Mouse (Mus musculus) retina, postnatal 1 day (tissue): ENCODE results near the gene E2f1.

Experiments
- DNase-seq: peaks from one replicate; pipeline ENCODE4 v3.0.0-alpha.2; 2012

Gene E2f1

DNA sequence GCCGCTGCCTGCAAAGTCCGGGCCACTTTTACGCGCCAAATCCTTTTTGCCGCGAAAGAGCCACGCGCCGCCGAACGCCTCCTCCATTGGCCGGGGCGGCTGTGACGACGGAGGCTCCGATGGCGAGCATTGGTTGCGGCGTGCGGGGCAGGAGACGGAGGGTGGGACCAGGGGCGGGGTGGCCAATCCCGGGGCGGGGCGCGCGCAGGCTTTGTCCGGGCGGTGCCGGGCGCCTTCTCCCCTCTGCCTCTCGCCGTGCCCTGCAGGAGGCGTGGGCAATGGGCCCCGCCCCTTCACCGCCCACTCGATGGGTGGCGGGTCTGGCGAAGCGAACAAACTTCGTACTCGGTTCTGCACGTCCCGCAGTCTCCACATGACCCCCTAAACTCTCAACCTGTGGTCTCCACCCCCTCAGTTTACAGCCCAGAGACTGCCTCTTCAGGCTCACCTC is at the start of gene E2f1:
Gene E2f1 (minus strand): TSS at position 57 of the 451 bp plus-strand sequence.
- peak; percentile 98 for DNase-seq

DNA sequence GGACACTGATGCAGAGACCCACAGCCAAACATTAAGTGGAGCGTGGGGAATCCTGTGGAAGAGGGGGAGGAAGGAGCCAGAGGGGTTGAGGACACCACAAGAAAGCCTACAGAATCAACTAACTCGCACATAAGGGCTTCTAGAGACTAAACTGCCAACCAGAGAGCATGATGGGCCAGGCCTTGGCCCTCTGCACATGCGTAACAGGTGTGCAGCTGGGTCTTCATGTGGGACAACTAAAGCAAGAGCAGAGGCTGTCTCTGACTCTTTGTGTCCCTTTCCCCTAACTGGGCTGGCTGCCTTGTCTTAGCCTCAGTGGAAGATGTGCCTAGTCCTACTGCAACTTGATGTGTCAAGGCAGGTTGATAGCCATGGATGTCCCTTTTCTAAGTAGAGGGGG is 47.4 kb upstream of the E2f1 start:
- DNase-seq: no peak

DNA sequence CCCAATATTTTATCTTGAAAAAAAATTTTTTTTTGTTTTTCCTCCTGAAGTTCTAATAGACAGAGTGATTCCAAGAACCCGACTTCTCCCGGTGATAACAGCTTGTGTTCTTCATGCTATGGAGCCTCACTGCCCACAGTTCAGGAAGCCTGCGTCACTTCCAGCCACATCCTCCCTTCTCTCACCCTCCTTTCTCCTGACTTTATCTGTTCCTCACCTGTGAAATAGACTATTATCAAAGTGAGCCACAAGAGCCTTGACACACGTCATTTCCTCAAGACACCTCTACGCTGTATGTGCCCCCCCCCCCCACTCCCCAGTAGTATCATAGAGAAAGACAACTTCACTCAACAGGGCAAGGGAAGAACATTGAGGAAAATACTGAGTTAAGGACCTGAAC is 46.0 kb upstream of the E2f1 start:
- DNase-seq: no peak

DNA sequence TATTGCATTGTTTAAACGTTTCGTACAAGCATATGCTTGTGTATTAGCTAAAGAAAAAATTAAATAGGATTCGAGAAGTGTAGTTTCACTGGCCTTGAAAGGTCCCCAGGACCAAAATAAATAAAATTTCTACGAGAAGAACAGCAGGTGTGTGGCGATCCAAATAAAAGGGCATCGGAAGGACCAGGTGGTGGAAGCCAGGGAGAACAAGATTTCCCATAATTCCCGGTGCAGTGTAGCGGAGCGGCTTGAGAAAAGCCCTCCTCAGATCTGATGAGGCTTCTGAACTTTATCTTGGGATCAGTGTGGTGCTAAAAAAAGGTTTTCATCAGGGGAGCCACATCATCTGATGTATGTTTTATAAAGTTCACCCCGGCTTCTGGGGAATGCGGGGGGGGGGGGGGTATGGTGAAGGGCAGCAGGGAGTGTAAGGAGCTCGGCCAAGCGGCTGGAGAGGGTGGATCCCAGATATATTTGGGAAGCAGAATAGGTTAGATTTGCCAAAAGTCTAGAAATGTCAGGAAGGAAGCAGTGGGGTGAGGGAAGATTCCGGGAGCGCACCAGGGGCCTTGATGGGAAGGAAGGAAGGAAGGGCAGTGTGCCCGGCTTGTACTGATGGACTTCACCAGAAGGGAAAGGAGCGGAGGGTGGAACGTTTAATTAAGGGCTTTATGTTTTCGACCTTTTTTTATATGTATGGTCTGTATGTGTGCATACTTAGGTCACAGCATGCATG is 45.3 kb upstream of the E2f1 start:
- DNase-seq: peak; percentile 31

DNA sequence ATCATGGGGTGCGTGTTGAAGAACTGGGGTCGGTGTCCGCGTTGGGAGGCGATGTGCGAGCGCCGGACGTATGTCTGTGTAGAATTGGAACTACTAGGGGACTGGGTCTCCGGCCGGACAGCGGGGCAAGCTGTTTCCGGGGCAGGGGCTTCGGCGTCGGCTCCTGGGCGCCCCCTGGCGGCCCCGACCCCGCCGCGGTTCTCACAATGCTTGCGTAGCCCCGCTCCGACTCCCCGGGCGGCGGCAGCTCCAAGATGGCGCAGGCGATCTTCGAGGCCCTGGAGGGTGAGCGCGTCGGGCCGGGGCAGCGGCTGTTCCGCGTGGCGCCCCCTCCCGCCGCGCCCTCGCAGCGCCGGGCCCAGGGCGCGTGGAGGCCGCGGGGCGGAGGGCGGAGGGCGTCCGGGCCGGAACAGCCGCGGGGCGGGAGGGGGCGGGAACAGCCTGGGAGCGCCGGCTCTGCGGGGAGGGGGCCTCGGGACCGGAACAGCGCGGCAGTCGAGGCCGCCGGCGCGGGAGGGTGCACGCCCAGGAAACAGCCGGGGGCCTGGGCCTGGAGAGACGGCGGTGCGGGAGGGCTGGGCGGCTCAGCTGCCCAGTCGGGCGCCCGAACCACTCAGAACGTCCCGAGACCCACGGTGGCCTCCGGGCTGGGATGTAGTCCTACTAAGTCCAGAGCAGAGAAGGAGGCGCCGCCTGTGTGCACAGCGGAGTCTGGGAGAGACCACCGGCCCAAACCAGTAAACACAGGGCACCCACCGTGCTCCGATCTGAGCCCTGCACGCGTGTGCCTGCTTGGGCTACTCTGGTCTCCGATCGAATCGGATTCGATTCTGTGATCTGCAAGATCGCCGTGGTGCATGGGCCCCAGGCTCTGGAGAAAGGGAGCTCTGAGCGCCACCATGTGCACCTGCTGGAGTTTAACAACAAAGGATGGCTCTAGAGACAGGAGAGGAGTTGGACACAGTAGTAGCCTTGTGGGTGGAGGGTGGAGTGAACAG is 43.7 kb upstream of the E2f1 start, which contains the start of the genes Zfp341 and 4930519P11Rik:
Gene Zfp341 (plus strand): TSS at position 180 of the 998 bp plus-strand sequence.
Gene 4930519P11Rik (minus strand): TSS at position 320 of the 998 bp plus-strand sequence.
- DNase-seq: peak; percentile 97

DNA sequence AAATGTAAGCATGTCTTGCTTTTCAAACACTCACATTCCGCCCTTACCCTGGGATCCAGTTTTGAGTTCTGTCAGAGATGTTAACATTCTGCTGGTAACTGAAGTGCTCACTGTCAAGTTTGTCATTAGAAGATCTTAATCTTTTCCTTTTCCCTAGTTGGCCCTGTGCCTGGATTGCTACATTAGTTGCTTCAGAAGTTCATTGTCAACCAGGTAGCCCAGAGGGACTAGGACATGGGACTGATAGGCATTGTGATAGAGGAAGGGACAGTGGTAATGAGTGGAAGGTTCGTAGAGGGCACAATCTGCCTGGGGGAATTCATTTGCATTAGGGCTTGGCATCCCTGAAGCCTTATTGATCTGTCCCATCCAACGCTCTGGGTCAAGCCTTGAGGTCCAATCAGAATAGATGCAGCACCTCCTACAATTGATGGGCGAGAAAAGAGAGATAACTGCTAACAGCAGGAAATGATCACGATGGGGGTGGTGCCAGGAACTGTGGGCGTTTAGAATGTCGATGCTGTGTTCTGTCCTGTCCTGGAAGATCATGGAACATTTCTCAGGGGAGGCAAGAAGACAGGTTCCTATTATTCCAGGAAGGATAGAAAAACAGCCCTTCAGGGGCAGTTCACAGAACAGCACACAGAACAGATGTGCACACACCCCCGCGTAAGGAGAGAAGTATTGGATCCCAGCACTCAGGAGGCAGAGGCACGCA is 39.5 kb upstream of the E2f1 start:
- no peak for DNase-seq

DNA sequence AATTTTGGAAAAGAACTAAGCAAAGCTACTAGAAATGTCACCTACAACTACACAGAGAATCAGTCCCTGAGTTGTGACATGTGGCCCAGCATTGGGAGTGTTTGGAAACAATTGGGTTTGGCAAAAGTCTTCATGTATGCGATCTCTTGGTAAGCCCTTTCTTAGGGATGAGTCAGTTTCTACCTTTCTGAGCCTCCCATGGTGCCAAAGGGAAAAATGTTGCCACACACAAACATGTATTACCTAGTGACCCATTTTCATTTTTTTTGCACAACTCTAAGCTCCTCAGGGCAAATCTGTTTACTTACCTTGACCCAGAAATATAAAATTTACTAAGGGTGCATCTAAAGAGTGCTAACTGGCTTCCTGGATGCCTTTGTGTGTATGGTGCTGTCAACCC is 37.3 kb upstream of the E2f1 start:
- no peak for DNase-seq

DNA sequence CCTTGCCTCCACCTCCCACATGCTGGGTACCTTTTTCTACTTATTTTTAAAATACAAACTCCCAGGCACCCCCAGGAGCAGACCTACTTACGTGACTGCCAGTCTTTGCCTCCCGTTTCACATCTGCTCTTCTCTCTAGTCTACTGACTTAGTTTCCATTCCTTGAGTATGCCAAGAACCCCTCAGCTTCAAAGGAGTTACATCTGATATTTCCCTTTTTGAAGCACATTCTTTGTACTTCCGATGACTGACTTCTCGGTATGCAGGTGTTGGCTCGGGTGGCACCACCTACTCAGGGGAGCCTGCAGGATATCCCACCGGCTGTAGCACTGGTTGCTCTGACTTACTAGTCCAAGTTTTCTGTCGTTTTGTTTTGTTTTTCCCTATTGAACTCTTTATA is 34.5 kb upstream of the E2f1 start:
- no peak for DNase-seq

DNA sequence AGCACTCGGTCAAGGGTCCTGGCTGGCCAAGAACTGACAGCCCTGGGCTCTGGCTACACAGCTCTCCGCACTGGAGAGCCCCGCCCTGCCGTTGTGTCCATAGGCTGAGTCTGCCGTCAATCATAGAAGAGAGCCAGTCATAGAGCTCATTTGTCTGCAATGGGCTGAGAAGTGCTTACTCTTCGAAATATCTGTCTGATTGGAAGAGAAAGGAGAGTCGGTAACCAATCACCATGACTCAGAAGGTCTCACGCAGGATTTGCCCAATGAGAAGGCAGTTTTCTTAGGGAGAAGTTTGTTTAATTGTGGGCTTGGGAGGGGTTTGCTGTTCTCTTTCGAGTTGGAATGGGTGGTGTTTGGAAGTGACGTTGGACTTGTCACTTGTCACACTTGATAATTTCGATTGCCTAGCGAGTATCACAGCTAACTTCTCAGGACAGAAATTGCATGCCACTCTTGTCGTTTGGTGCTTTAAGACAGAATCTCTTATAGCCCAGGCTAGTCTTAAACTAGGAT is 34.0 kb upstream of the E2f1 start, which contains the start of gene Pxmp4:
Gene Pxmp4 (minus strand): TSS at position 71 of the 516 bp plus-strand sequence.
- peak; percentile 99 for DNase-seq

DNA sequence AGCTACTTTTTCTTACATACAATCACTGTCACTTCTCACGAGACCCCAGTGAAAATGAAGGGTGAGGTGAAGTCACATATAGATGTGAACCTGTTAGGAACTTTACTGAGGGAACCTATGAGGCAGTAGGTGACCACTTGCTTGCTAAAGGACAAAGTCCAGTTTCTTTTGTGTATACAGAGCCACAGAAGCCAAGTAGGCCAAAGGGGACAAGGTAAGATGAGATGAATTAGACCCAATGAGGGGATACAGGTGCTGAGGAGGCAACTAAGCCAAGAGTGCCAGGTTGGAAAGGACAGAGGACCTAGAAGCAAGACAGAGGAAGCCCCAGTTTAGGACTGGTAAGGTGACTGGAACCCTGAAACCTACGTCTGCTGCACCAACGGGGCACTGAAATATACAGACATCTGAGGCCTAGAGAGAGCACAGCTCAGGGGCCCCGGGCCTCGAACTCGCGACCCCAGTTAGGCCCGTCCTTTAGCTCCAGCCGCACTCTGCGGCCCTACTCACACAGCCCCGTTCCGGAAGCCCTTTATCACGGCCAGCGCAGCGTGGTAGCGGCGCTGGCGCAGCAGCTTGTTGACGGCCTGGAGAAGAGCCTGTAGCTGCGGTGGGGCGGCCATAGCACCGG is 33.4 kb upstream of the E2f1 start:
- no peak for DNase-seq

DNA sequence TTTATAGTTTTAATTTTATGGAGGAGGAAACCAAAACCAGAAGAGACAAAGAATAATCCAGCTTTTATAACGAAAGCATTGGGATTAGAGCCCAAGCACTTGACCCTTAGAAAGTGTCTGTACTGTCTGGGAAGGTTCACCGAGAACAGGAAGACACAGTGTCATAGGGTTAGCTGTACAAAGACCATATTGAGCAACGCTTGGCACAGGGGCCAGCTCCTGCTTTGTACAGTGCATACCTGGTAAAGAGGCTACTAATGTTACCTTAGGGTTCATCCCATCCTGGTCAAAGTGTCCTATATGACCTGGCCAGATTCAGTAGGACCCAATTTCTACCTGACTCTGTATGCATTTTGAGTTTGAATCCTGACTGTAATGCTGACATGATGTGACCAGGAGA is 31.6 kb upstream of the E2f1 start:
- DNase-seq: no peak

DNA sequence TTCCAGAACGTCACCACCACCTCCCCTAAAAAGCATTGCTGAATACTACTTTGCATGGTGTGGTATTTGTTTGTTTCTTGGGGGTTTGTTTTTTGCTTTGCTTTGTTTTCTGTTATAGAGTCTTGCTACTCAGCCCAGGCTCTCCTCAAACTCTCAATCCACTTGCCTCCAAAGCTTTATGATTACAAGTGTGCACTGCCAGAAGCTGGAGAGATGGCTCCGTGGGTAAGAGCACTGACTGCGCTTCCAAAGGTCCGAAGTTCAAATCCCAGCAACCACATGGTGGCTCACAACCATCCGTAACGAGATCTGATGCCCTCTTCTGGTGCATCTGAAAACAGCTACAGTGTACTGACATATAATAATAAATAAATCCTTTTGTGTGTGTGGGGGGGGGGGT is 30.9 kb upstream of the E2f1 start:
- no peak for DNase-seq

DNA sequence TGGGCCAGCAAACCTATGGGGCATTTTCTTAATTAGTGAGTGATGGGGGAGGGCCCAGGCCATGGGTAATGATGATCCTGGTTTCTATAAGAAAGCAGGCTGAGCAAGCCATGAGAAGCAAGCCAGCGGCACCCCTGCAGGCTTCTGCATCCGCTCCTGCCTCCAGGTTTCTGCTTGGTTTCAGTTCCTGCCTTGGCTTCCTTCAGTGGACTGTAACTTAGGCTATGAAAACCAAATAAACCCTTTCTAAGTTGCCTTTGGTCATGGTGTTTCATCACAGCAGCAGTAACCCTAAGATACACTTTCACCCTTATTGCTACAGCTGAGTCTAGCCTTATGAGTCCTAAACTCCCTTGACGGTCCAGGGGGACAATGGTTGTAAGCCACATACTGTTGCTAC is 27.7 kb upstream of the E2f1 start:
- DNase-seq: no peak

DNA sequence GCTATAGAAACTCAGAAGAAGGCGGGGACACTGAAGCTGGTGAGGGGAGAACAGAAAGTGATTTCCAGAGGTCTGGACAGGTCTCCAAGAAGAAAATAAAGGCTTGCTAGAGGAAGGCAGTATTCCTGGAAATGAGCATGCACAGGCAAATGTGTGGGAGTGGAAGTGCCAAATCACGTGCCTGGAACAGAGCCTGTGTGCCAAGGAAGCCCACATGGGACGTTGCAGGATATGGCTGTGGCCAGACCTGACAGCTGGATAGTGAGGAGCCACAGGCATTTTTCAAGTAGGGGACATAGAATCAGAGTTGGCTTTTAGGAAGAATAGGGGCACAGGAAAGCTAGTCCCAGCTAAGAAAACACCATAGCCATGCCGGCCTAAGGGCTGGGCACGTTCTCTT is 26.1 kb upstream of the E2f1 start:
- no peak for DNase-seq

DNA sequence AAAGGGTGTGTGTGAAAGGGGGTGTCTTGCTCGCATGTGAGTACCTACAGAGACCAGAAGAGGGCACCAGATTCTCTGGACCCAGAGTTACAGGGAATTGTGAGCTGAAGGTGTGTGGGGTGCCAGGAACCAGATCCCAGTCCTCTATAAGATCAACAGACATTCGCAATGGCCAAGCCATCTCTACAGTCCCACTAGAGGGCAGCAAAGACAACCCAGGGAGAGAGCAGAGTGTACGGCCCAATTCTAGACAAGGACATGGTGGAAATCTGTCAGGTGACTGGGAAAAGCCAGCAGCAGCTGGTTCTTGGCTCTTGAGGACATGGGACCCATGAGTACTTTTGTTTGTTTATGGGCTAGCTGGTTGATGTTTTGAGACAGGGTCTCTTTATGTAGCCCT is 23.3 kb upstream of the E2f1 start:
- DNase-seq: peak; percentile 66

DNA sequence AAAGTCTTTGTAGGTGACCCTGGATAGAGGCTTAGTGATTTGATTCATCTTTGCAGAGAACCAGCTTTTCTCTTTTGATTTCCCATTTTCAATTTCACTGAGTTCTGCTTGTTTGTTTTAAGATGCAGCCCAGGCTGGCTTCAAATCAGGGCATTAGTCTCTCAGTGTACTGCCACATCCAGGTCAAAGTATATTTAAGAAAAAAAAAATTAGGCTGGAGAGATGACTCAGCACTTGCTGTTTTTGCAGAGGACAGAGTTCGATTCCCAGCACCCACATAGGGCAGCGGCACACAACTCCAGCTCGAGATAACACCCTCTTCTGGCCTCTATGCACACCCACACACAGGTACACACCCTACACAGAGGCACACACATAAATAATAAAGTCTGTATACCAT is 21.5 kb upstream of the E2f1 start:
- DNase-seq: no peak

DNA sequence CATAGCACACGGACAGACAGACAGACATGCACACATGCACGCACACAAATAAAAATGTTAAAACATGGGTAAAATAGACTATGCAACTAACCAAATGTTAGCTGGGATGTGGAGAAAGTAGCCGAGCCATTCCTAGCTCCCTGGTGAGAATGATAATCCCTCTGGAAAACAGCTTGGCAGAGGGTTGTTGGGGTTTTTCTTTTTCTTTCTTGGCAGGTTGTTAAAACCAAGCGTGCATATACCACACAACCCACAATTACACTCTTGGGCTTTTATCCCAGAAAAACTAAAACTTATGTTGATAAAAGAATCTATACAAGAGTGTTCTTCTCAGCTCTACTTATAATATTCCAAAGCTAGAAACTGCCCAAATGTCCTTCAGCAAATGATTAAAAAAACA is 19.4 kb upstream of the E2f1 start:
- no peak for DNase-seq

DNA sequence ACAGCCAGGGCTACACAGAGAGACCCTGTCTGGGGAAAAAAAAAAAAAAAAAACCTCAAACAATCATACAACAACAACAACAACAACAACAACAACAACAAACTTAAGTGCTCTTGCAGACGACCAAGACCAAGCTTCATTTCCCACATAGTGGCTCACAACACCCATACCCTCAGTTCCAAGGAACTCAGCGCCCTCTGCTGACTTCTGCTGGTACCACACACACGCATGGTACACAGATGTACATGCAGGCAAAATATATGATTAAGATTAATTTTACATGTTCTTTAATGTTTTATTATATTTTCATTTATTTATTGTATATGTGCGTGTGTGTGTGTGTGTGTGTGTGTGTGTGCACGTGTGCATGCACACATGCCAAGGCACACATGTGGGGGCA is 16.7 kb upstream of the E2f1 start:
- DNase-seq: peak; percentile 68

DNA sequence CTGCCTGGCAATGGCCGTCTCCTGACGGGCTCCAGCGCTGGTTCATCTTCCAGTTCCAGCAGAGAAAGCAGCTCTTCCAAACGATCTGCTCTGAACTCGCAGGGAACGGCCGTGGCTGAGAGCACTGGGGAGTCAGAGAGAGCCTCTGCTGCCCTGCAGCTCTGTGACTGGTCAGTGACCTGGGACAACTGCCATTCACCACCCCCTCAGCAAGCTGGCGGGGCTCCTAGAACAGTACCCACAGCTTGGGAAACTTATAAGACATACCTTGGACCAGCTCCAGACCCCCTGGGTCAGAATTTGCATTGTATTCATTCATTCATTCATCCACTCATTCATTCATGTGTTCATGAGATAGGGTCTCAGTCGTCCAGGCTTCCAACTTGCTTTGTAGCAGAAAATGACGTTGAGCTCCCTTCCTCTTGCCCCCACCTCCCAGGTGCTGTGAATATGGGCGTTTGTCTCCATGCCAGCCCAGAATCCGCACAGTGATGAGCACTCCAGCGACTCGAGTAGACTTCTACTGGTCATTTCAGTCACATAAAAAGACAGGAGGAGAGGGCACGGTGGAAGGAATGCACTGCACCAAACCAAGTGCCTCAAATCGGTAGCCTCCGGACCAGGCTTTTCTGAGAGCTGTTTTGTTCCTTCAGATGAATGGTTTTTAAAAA is 15.4 kb upstream of the E2f1 start:
- peak; percentile 36 for DNase-seq

DNA sequence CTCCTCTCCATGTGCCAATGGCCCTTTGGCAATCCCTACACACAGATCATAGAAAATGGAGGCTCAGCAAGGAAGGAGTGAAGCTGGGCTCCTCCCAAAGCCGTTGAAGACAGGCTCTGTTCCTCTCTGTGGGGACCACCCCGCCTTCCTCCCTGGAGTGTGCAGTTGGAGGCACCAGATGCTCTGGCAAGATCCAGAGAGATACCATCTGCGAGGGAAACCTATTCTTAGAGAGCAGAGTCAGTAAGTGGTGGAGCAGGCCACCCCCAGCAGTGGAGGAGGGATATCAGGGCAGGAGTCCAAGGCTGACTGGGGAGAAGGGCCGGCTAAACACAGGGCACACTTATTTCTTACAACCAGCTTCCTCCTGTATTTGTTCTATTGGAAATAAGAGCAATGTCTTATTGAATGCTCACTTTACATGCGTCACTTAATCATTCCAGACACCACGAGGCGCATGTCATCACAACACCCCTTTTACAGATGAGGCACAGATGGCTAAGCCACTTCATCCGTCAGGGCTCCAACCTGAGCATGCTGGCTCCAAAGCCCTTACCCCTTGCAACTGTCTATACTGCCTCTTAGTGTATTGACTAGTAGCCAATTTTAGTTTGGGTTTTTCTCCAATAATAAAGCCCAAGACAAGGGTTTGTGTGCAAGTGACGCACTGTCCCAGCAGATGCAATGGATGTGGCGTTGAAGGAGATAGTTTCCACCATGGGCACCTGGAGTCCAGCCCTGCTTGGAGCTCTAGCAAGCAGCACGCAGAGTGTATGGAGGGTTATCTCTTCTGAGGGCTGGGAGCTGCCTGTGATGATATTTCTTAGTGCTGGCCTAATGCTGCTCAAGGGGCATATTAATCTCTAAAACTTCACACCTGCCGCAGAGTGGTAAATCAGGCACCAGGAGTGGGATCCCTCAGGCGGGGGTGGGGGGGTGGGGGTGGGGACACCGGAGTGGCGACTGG is 14.5 kb upstream of the E2f1 start:
- peak; percentile 79 for DNase-seq
